Mouse (Mus musculus) layer of hippocampus, adult 2 months (tissue): Measurements from ENCODE around the gene Sp6. TPM values are rescaled to one million over a fixed set of nuclear protein-coding genes. Genes with fewer than 3 reads are reported as not detected.
A peak's percentile ranks its signal among the peaks of the same experiment; 100 is the strongest.

Experiments used
- DNase-seq, 2 experiments: peaks; one replicate each; pipeline ENCODE4 v3.0.0; 2022; ENCODE audit warnings: low spot score in 2 of 2
- H3K27ac ChIP-seq: fragments of 200-600 bp; 2 replicates; pipeline ENCODE4 v1.8.1; 2022
- H3K4me3 ChIP-seq: fragments of 200-600 bp; 2 replicates; pipeline ENCODE4 v1.8.1; 2022; ENCODE audit warnings: mild to moderate bottlenecking
- CTCF ChIP-seq: fragments of 200-600 bp; conservative IDR thresholded peaks from 2 replicates; pipeline ENCODE4 v1.8.1; 2022; ENCODE audit warnings: antibody characterized with exemption, mild to moderate bottlenecking, moderate library complexity
- total RNA-seq, 2 experiments: library from RNA; stranded (reverse); gene quantifications; 2 replicates each; pipeline ENCODE4 v1.2.3; 2021

Sp6 gene
- total RNA-seq, 2 experiments from 2014 or later: 0.79 to 1.2 TPM

GRCm38 (mm10) chr11:97017696-97018582 lies 4.7 kb downstream of the Sp6 start:
- Histone ChIP-seq H3K27ac (no peak overlapping the region), H3K4me3 (no peak overlapping the region)
- no peak for DNase-seq
- TF ChIP-seq CTCF: no peak

GRCm38 (mm10) chr11:97018583-97019344 lies 5.6 kb downstream of the Sp6 start:
- no peak for TF ChIP-seq CTCF
- Histone ChIP-seq H3K27ac (no peak overlapping the region), H3K4me3 (no peak overlapping the region)
- DNase-seq: no peak

- TF ChIP-seq CTCF: no peak
- Histone ChIP-seq H3K27ac (no peak overlapping the region), H3K4me3 (no peak overlapping the region)
- no peak for DNase-seq
Observed at GRCm38 (mm10) chr11:97019345-97019708, 6.1 kb downstream of the Sp6 start.

- no peak for DNase-seq
- no peak overlapping the region for H3K27ac ChIP-seq
- H3K4me3 ChIP-seq: peak overlapping the region; percentile 54; the same call in 1 of the 2 replicates
Observed at GRCm38 (mm10) chr11:97021121-97021765, 8.0 kb downstream of the Sp6 start.

GRCm38 (mm10) chr11:97021873-97022484 lies 8.8 kb downstream of the Sp6 start:
- Histone ChIP-seq H3K4me3 (peak overlapping the region; percentile 54), H3K27ac (no peak overlapping the region)
- peak in 1 of 2 experiments; percentile 75 for DNase-seq
- peak; percentile 74 for TF ChIP-seq CTCF

More at GRCm38 (mm10) chr11:97021121-97021765, 8.0 kb downstream of the Sp6 start:
- no peak for TF ChIP-seq CTCF

GRCm38 (mm10) chr11:97024977-97025376 lies 11.8 kb downstream of the Sp6 start:
- no peak for DNase-seq
- no peak for TF ChIP-seq CTCF
- H3K27ac ChIP-seq: no peak overlapping the region
- H3K4me3 ChIP-seq: no peak overlapping the region

- H3K4me3 ChIP-seq: peak overlapping the region; percentile 42
- peak; percentile 98 for TF ChIP-seq CTCF
- peak overlapping the region; percentile 15; the same call in 1 of the 2 replicates for H3K27ac ChIP-seq
- DNase-seq: peak; percentile 82 to 88
Observed at GRCm38 (mm10) chr11:97025721-97026344, 12.6 kb downstream of the Sp6 start.

- DNase-seq: peak; percentile 78 to 80
- peak; percentile 98 for TF ChIP-seq CTCF
- Histone ChIP-seq H3K4me3 (peak within 1 kb of the TSS; percentile 68), H3K27ac (peak within 1 kb of the TSS; percentile 90)
Observed at GRCm38 (mm10) chr11:97029686-97030417, 16.7 kb downstream of the Sp6 start, which contains the start of gene Scrn2. TSS of gene Scrn2 (plus strand) at chr11:97029938.

GRCm38 (mm10) chr11:97030426-97030825 lies 17.2 kb downstream of the Sp6 start:
- TF ChIP-seq CTCF: no peak
- peak overlapping the region; percentile 90; the same call in 1 of the 2 replicates for H3K27ac ChIP-seq
- H3K4me3 ChIP-seq: peak overlapping the region; percentile 68

GRCm38 (mm10) chr11:97031977-97032376 lies 18.8 kb downstream of the Sp6 start:
- TF ChIP-seq CTCF: no peak
- Histone ChIP-seq H3K27ac (no peak overlapping the region), H3K4me3 (no peak overlapping the region)
- no peak for DNase-seq

More at GRCm38 (mm10) chr11:97030426-97030825, 17.2 kb downstream of the Sp6 start:
- DNase-seq: no peak

GRCm38 (mm10) chr11:97032499-97032898 lies 19.3 kb downstream of the Sp6 start:
- Histone ChIP-seq H3K4me3 (no peak overlapping the region), H3K27ac (no peak overlapping the region)
- no peak for TF ChIP-seq CTCF
- DNase-seq: no peak
